Mouse (Mus musculus): ENCODE data around the gene Skp2. TPM values are rescaled to one million over a fixed set of nuclear protein-coding genes. Genes with fewer than 3 reads are reported as not detected.

The Skp2 gene
- polyA plus RNA-seq, 1 experiment from 2014 or later: 128 TPM

DNA sequence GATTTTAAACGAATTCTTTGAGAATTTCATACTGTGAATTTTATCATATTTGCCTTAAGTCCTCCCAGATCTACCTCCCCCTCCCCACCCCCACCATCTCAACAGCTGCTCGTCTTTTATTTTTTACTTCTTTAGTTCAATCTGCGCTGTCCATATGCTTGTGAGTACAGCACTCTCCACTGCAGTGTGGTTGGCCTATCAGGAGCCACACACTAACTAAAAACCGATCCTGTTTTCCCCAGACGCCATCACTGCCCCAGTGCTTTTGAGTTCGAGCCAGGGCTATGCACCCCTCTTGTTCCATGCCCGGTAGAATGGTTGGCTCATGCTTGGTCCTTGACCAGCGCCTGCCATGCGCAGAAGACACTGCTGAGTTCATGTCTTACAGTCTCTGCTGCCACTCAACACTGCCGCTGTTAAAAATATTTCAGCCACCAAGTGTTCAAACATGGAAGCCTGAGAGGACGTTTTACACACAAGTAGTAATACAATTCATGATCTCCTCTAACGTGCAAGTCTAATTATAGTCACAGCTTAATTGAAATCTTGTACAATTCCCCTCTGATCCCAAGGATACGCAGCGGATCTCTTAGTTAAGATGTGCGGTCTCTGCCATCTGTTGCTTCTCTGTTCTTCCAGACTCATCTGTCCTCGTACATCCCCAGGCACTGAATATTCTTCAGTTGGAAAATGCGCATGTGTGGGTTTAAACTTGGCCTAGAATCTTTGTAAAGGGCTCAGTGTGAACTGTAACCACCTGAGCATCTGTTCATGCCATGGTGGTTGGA is 67.1 kb downstream of the Skp2 start:
- no peak for ATAC-seq (ENCODE audit: insufficient number of reproducible peaks, insufficient read depth, low FRiP score, low TSS enrichment)
- H3K27me3 ChIP-seq: no peaks in the 10 kb centered on the region
- no peak overlapping the region for H3K9ac ChIP-seq
- no peak overlapping the region for H3K27ac ChIP-seq
- 84% methylated on average over 17 of the region's 17 CpGs for WGBS
- H3K4me2 ChIP-seq (replicated peaks): no peak overlapping the region
- H3K4me1 ChIP-seq: no peaks in the 10 kb centered on the region; the same call in 1 of the 2 replicates
- peaks cover 12% of the 10 kb centered on the region; the same call in 1 of the 2 replicates for H3K36me3 ChIP-seq
- no peaks in the 10 kb centered on the region for H3K9me3 ChIP-seq
- H3K4me3 ChIP-seq: no peak overlapping the region

DNA sequence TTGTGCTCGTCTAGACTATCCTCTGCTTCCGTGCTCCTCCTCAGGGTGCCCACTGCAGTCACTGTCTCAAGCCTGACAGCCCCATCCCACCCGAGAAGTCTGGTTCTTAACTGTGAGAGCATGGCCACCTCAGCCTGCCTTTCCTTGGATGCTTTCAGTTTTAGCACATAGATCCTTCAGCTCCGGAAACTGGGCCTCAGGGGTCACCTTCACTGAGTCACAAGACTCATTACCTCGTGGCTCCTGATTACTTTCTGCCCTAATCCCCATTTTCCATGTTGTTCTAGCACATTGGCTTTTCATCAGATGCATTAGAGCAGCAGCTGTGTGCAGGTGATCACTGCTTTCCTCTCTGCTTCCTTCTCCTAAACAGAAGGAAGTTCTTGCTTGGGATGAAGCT is 67.8 kb downstream of the Skp2 start:
- Histone ChIP-seq H3K27me3 (no peaks in the 10 kb centered on the region), H3K9me3 (no peaks in the 10 kb centered on the region), H3K27ac (no peak overlapping the region), H3K4me1 (no peaks in the 10 kb centered on the region; the same call in 1 of the 2 replicates), H3K36me3 (0 out of 2 replicates have a peak, but pooled peaks cover 7% of the 10 kb centered on the region), H3K4me2 (replicated peaks) (no peak overlapping the region), H3K4me3 (no peak overlapping the region), H3K9ac (no peak overlapping the region)
- ATAC-seq (ENCODE audit: insufficient number of reproducible peaks, insufficient read depth, low FRiP score, low TSS enrichment): no peak
- 74% methylated on average over 5 of the region's 5 CpGs for WGBS

DNA sequence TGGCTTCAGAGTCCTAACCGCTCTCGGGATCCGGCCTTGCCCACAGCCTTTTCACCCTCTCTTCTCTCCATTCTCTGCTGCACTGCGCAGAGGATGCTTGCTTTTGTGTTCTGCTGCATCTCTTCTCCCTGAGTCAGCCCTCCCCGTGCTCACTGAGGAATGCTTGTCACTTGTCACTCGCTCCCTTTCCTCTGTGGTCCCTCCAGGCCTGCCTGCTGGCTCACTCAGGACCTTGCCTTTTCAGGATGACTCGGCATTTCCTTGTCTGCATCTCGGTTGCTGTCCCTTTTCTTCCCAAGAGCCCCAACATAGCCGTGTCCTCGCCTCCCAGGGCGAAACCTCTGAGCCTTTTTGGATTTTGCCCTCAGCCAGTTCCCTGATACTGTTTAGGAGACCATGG is 68.4 kb downstream of the Skp2 start:
- 69% methylated on average over 11 of the region's 11 CpGs for WGBS
- H3K36me3 ChIP-seq: 0 out of 2 replicates have a peak, but pooled peaks cover 5% of the 10 kb centered on the region

DNA sequence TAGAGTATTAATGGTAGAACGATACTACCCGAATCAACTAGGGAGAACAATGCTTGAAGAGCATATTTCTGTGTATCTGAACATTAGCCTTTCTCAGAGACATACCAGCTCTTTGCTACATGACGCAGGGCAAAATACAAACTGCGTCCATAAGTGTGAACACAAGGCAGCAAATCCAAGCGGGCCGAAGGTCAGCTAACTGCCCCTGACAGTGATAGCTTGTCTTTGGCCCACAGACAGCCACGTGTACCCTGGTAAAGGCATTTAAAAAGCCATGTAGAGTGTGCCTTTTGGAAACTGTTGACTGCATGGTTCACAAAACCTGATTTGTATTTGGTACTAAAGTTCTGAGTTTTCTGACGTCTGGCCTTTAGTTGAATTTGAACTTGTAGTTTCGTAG is 72.5 kb downstream of the Skp2 start:
- Histone ChIP-seq H3K9me3 (no peaks in the 10 kb centered on the region), H3K27ac (no peak overlapping the region), H3K4me3 (no peak overlapping the region), H3K9ac (no peak overlapping the region), H3K4me2 (replicated peaks) (no peak overlapping the region), H3K36me3 (0 out of 2 replicates have a peak, but pooled peaks cover 5% of the 10 kb centered on the region), H3K27me3 (no peaks in the 10 kb centered on the region), H3K4me1 (peaks cover 12% of the 10 kb centered on the region)
- ATAC-seq (ENCODE audit: insufficient number of reproducible peaks, insufficient read depth, low FRiP score, low TSS enrichment): no peak
- 81% methylated on average over 9 of the region's 9 CpGs for WGBS

More for the DNA sequence above, 68.4 kb downstream of the Skp2 start:
- H3K4me1 ChIP-seq: no peaks in the 10 kb centered on the region; the same call in 1 of the 2 replicates
- no peak overlapping the region for H3K4me2 ChIP-seq (replicated peaks)
- no peak overlapping the region for H3K4me3 ChIP-seq
- H3K27me3 ChIP-seq: no peaks in the 10 kb centered on the region
- ATAC-seq (ENCODE audit: insufficient number of reproducible peaks, insufficient read depth, low FRiP score, low TSS enrichment): no peak
- no peak overlapping the region for H3K9ac ChIP-seq
- H3K9me3 ChIP-seq: no peaks in the 10 kb centered on the region
- H3K27ac ChIP-seq: no peak overlapping the region

DNA sequence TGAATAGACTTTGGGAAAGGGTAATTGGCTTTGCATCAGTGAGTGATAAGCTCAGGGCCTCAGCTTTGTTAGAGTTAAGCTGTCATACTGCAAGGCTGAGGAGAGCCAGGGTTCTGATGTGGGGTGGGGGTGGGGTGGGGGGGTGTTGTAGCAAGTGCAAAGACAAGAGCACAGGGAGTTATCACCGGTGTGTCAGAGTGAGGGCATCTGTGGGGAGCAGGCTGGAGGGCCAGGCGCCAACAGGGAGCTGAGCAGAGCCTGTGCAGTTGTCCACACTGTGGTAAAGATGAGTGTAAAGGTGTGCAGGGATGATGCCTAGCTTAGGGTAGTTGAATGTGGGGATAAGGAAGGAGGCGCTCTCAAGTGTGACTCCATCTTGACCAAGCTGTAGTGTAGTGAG is 73.9 kb downstream of the Skp2 start:
- 0 out of 2 replicates have a peak, but pooled peaks cover 9% of the 10 kb centered on the region for H3K36me3 ChIP-seq
- no peak overlapping the region for H3K27ac ChIP-seq
- peaks cover 12% of the 10 kb centered on the region for H3K4me1 ChIP-seq
- no peaks in the 10 kb centered on the region for H3K9me3 ChIP-seq
- no peak overlapping the region for H3K9ac ChIP-seq
- no peaks in the 10 kb centered on the region for H3K27me3 ChIP-seq
- no peak overlapping the region for H3K4me3 ChIP-seq
- no peak for ATAC-seq (ENCODE audit: insufficient number of reproducible peaks, insufficient read depth, low FRiP score, low TSS enrichment)
- WGBS: 83% methylated on average over 3 of the region's 3 CpGs
- H3K4me2 ChIP-seq (replicated peaks): no peak overlapping the region

DNA sequence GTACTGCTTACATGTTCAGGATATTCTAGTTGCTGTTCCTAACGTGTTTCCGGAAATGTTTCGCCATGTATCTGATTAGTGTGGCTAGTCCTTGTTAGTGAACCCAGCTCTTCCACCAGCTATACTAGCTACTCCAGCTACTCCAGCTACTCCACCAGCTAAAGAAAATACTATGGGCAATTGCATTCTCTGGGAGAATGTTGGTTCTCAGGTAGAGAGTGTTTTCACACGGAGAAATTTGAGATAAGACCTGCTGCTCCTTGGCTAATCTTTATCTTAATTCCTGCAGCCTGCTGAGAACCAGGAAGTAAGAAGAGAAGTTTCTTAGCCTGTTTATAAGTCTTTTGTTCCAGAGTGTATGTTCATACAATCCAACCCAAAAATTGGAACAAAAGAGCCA is 75.0 kb downstream of the Skp2 start:
- 61% methylated on average over 4 of the region's 4 CpGs for WGBS
- no peak overlapping the region for H3K4me2 ChIP-seq (replicated peaks)
- ATAC-seq (ENCODE audit: insufficient number of reproducible peaks, insufficient read depth, low FRiP score, low TSS enrichment): no peak

DNA sequence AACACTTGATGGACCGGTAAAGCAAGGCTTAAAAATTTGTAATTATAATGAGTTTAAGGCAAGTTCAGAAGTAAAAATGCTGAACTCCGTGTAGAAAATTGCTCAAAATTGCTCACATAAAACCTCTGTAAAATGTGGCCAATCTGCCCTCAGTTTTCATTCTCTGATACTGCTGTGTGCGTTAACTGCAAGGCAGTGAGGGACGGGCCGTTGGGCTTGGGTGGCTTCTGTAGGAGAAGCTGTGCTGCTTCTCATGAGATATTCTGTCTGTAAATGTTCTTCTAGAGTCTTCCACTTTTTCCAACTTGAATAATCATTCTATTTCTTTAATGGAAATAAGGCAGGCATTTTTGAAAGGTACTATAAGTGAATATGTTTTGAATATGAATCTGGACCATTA is 75.6 kb downstream of the Skp2 start:
- Histone ChIP-seq H3K4me2 (replicated peaks) (no peak overlapping the region), H3K27ac (no peak overlapping the region), H3K9ac (no peak overlapping the region), H3K36me3 (0 out of 2 replicates have a peak, but pooled peaks cover 6% of the 10 kb centered on the region), H3K9me3 (no peaks in the 10 kb centered on the region), H3K4me1 (peaks cover 24% of the 10 kb centered on the region), H3K27me3 (no peaks in the 10 kb centered on the region), H3K4me3 (no peak overlapping the region)
- WGBS: 46% methylated on average over 5 of the region's 5 CpGs
- ATAC-seq (ENCODE audit: insufficient number of reproducible peaks, insufficient read depth, low FRiP score, low TSS enrichment): no peak

More for the DNA sequence above, 75.0 kb downstream of the Skp2 start:
- no peaks in the 10 kb centered on the region for H3K27me3 ChIP-seq
- H3K27ac ChIP-seq: no peak overlapping the region
- 0 out of 2 replicates have a peak, but pooled peaks cover 9% of the 10 kb centered on the region for H3K36me3 ChIP-seq
- H3K4me1 ChIP-seq: peaks cover 18% of the 10 kb centered on the region
- H3K4me3 ChIP-seq: no peak overlapping the region
- H3K9me3 ChIP-seq: no peaks in the 10 kb centered on the region
- H3K9ac ChIP-seq: no peak overlapping the region

DNA sequence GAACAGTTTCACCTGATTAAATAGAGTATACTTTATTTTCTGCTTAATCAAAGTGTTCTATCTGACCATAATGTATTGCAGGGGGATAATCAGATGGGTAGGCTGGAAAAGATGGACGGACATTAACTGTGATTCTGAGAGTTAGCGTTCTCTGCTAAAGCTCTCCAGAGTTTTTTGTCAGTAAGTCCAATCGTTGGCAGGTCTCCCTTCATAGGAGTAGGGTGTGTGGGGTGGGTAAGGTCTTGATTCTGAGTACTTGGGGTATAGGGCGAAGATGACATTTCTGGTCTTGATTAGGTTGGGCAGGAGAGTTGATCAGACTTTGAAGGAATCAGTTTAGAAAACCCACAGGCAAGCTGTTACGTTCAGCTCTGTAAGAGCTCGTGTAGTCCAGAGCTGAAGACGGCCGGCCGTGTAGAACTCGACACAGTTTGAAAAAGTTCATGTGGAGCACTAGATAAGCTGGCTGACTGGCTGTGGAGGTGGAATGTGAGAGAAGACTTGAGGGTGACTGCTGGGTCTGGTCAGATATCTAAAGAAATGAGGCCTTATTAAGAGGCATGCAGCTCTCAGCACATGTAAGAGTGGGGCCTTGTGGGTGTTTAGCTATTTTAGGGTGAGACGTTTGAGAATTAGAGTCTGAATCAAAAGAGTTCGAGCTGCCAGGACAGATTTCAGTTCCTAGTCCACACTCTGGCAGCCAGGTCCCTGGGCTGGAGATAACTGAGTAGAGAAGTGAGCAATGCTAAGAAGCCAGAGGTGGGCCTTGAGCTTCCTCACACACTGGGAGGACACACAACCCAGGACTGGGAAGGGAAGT is 76.5 kb downstream of the Skp2 start:
- H3K9ac ChIP-seq: no peak overlapping the region

DNA sequence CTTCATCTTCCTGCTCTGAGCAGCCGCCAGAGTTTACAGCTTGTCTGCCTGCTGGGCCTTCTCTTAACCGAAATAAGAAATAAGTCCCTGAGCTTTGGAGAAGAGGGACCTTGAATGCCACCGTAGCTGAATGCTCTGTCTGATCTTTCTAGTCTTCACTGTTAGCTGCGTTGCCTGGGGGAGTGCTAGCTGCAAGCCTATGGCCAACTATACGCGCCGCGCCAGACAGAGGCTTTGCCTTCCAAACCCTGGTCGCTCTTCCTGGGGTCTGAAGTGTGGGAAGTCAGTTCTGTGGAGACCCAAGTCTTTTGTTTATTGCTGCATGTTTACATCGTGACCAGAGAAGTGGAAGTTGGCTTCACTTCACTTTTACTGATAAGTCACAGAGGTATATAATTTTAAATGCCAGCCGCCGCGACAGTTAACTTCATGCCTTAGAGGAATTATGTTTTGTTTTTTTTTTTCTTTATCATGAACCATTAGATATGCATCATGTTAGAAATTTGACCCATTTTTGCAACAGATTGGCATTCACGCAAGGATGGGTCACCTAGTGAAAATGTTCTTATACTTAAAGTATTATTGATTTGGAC is 79.5 kb downstream of the Skp2 start:
- no peaks in the 10 kb centered on the region for H3K9me3 ChIP-seq
- peak overlapping the region; percentile 22 for H3K4me2 ChIP-seq (replicated peaks)
- 0 out of 2 replicates have a peak overlapping the region, but pooled peaks have one; percentile 17 for H3K27ac ChIP-seq
- no peak overlapping the region for H3K4me3 ChIP-seq
- H3K27me3 ChIP-seq: no peaks in the 10 kb centered on the region
- H3K4me1 ChIP-seq: peaks cover 37% of the 10 kb centered on the region
- 56% methylated on average over 14 of the region's 14 CpGs for WGBS
- H3K36me3 ChIP-seq: 0 out of 2 replicates have a peak, but pooled peaks cover 3% of the 10 kb centered on the region
- no peak overlapping the region for H3K9ac ChIP-seq
- no peak for ATAC-seq (ENCODE audit: insufficient number of reproducible peaks, insufficient read depth, low FRiP score, low TSS enrichment)

More for the DNA sequence above, 76.5 kb downstream of the Skp2 start:
- ATAC-seq (ENCODE audit: insufficient number of reproducible peaks, insufficient read depth, low FRiP score, low TSS enrichment): no peak
- Histone ChIP-seq H3K9me3 (no peaks in the 10 kb centered on the region), H3K4me2 (replicated peaks) (no peak overlapping the region; the same call in 1 of the 2 replicates), H3K4me3 (no peak overlapping the region), H3K27ac (peak overlapping the region; percentile 67; the same call in 1 of the 2 replicates), H3K27me3 (no peaks in the 10 kb centered on the region), H3K4me1 (peaks cover 28% of the 10 kb centered on the region), H3K36me3 (0 out of 2 replicates have a peak, but pooled peaks cover 3% of the 10 kb centered on the region)
- WGBS: 71% methylated on average over 12 of the region's 12 CpGs

DNA sequence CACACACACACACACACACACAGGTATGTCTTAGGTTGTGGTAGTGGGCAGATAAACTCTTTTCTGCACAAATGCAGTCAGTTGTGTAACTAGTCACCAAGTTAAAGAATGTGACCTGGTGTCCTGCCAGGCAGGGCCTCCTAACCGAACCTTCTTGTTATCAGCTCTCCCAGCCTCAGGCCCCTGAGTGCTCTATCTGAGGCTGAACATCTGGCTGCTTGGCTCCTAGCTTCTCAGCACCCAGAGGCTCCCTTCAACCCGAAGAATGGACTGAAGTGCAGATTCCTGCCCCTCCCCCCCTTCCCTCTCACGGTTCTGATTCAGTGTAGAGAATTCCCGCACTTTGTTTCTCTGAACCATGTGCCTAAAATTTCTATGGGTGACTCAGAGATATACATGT is 80.6 kb downstream of the Skp2 start:
- Histone ChIP-seq H3K27me3 (no peaks in the 10 kb centered on the region), H3K4me3 (no peak overlapping the region), H3K36me3 (0 out of 2 replicates have a peak, but pooled peaks cover 3% of the 10 kb centered on the region), H3K4me2 (replicated peaks) (peak overlapping the region; percentile 22; the same call in 1 of the 2 replicates), H3K9me3 (no peaks in the 10 kb centered on the region), H3K9ac (no peak overlapping the region), H3K27ac (no peak overlapping the region), H3K4me1 (peaks cover 39% of the 10 kb centered on the region)
- WGBS: 12% methylated on average over 4 of the region's 4 CpGs
- ATAC-seq (ENCODE audit: insufficient number of reproducible peaks, insufficient read depth, low FRiP score, low TSS enrichment): no peak

DNA sequence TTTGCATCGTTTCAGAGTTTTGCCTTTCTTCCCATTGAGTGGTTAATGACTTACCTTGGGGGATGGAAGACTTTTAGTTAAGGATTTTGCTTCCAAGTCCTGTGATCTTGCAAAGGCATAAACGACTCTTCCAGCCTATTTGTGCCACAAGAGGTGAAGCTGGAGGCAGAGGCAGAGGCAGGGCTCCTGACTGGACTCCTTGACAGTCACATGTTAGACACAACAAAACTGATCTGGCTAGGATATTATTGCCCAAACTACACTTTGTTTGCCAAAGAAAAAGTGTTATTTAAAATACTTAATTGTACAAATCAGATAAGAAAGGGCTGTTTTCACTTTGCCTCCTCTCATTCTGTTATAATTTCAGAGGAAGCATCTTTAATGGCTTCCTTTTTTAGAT is 81.1 kb downstream of the Skp2 start:
- Histone ChIP-seq H3K9me3 (no peaks in the 10 kb centered on the region), H3K4me2 (replicated peaks) (peak overlapping the region; percentile 73; the same call in 1 of the 2 replicates), H3K4me3 (no peak overlapping the region), H3K27me3 (no peaks in the 10 kb centered on the region), H3K4me1 (peaks cover 36% of the 10 kb centered on the region), H3K27ac (no peak overlapping the region), H3K36me3 (0 out of 2 replicates have a peak, but pooled peaks cover 3% of the 10 kb centered on the region), H3K9ac (no peak overlapping the region)
- ATAC-seq (ENCODE audit: insufficient number of reproducible peaks, insufficient read depth, low FRiP score, low TSS enrichment): no peak
- 26% methylated on average over 2 of the region's 2 CpGs for whole genome bisulfite sequencing
